Mouse (Mus musculus): ENCODE results near the gene Pak4.

DNA sequence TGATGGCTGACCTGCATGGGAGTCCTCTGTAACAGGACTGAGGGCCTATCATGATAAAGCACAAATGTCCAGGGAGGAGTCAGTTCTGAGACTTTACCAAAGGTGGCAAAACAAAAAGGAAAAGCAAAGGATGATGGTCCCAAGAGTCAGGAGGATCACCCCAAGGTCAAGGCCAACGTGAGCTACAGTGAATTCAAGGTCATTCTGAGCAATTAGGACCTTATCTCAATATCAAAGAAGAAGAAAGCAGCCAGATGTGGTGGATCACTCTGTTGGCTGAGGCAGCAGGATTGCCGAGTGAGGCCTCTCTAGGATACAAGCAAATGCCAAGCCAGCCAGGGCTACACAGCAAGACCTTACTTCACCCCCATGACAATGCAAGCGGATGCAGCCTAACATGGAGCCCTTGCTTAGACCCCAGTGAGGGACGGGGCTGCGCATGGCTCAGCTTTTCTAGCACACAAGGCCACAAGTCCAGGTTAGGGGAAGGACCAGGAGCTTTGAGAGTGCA is 19.4 kb downstream of the Pak4 start:
- TF ChIP-seq CTCF (IDR thresholded peaks at IDR 0.05; ENCODE audit: low read depth) (no peak), EP300 (IDR thresholded peaks at IDR 0.05; ENCODE audit: low read depth) (no peak)

Data from liver, postnatal 0 days (tissue).